Mouse (Mus musculus) gastrocnemius, adult 8-10 months (tissue): ENCODE results near the gene Nelfe. TPM values are rescaled to one million over a fixed set of nuclear protein-coding genes. Genes with fewer than 3 reads are reported as not detected.
A peak's percentile ranks its signal among the peaks of the same experiment; 100 is the strongest.
"Not testable (repeated sequence)": the region's sequence is repeated elsewhere in the genome, so short reads cannot be mapped to it uniquely, and the experiment has no call there.

Experiments
- DNase-seq, 2 experiments: peaks; one replicate each; pipeline ENCODE4 v3.0.0; 2022; ENCODE audit warnings: low spot score in 2 of 2
- microRNA-seq: library from miRNA; unstranded; fragments of <30 nt; microRNA quantifications from one replicate; pipeline ENCODE4 v1.2.0, GENCODE M21; 2022
- total RNA-seq, 4 experiments: library from RNA; stranded (reverse); gene quantifications; 2 replicates each; pipeline ENCODE4 v1.2.4; 2022

The Nelfe gene
- total RNA-seq, 4 experiments from 2014 or later = 7.6 to 10.4 (median 8.9) TPM

DNA sequence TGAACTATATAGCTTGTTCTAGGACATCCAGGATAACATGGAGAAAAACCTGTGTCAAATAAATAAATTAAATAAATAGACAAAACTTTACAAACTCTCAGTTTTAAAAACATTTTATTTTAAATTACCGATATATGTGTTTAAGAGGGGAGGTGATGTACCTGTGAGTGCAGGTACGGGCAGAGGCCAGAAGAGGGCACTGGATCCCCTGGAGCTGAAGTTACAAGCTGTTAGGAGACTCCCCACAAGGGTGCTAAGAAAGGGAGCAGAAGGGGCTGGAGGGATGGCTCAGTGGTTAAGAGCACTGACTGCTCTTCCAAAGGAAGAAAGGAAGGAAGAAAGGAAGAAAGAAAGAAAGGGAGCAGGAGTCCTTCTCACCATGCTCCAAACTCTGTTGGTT lies 41.2 kb downstream of the Nelfe start:
- no peak for DNase-seq

DNA sequence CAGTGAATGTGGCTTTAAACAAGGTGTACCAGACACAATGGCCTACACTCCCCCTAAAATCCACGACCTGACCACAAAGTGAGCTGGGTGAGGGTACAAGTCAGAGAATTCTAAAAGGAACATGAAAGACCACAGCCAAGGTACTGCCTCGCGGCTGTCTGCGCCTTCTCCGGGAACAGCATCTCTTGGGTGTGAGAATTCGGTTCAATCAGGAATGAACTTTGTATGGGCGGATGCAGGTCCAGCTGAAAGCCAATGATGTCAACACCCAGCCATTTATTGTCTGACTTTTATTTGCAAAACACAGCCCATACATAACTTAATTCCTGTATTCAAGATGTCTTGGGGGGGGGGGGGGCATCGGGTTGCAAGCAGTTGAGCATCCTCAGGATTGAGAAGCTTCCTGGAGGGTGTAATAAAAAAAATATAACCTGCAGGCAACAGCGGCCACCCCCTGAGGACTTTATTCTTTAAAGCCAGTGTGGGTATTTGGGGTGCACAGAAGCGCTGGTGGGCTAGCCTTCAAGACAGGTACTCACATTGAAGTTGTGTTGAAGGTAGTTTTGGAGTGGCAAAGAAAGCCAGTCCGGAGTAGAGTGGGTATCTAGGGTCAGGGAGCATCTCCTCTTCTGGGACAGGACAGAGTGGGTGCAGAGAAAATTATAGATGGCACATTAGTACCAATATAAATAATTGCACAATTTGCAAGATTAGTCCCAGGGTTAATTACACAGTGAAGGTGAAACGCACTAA lies 43.1 kb downstream of the Nelfe start:
- DNase-seq = no peak

DNA sequence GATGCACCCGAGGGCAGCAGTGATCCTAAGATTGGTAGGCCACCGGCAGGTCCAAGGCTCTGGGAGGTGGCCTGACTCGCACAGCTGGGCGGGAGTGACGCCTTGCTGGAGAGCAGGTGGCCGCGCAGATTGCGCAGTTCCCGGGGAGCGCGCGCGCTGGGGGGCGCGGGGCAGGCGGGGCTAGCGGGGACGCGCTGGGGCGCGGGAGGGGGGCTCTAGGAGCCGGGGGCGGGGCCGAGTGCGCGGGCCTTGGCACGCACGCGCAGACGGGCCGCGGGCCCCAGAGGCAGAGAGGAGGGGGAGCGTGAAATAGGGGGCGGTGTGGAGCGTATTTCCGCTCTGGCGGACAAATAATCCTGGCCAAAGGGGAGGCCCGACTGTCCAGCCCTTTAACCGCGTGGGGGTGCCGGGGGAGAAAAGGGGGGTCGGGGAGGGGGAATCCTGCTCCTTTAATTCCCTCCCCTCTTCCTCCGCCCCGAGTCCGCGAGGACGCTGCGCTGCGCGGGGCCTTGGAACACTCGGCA lies 43.9 kb downstream of the Nelfe start:
- peak; percentile 90 to 94 for DNase-seq

- DNase-seq = peak in 1 of 2 experiments; percentile 45
Measured at GRCm38 (mm10) chr17:34894801-34895530, 44.8 kb downstream of the Nelfe start.

- no peak for DNase-seq
Measured at GRCm38 (mm10) chr17:34895724-34896123, 45.5 kb downstream of the Nelfe start.

DNA sequence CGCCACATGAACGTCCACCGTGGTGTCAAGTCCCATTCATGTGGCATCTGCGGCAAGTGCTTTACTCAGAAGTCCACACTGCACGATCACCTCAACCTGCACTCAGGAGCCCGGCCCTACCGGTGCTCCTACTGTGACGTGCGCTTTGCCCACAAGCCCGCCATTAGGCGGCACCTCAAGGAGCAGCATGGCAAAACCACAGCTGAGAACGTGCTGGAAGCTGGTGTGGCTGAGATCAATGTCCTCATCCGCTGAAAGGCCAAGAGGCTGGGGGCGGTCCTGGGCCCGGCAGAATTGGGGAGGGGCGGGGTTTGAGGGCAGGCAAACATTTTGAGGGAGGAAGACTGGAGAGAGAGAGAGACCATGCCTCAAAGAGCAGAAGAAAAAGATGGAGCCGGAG lies 46.2 kb downstream of the Nelfe start:
- no peak for DNase-seq

DNA sequence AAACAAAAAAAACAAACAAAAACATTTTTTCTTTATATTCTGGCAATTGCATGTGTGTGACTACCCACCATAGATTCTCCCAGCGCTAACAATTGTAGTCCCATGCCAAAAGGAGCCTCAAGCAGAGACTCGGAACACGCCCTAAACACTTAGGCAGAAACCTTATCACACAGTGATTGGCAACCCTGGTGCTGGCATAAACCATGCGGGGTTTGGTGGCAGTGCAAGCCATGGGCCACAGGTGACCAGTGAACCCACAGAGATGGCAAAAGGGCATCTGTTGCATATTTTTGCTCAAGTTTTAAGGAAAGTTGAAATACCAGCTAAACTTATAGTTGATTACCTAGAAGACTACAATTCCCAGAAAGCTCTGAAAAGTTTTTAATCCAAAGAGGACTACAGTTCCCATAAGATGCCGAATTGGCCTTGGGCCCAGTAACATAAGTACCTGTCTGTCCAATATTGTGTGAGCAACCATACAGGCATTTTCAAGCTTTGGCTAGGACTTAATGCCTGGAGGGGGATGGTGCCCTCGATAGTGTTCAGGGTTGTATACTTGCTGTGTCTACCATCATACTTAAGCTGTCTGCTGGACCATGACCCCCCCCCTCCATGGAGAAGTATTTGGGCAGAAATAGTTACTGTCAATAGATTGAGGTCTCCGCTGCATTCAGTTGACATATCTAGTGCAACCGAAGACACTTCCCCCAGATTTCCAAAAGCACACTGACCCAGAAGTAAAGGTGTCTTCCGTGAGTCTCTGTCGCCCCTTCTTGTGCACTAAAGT lies 47.4 kb downstream of the Nelfe start:
- DNase-seq = no peak

DNA sequence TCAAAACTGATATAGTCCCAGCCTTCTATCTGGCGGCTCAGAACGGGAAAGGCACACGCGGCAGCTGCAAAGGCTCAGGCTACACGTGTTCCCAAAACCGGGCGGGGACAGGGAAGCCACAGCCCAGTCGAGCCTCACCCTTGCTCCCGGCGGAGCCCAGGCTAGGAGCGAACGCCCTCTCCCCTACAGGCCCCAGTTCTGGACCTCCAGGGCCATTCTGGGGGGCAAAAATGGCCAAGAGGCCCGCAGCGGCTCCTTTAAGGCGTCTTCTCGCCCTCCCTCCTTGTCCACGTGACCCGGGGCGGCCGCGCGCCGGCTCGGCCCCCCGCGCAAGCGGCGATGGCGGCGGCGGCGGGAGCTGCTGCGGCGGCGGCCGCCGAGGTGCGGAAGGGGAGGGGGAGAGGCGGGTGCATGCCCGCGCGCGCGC lies 48.0 kb downstream of the Nelfe start, which contains the start of the genes C2 and Ehmt2:
Gene C2, minus strand, starts transcription at position 106 of the 427 bp plus-strand sequence.
Gene Ehmt2, plus strand, starts transcription at position 310 of the 427 bp plus-strand sequence.
- DNase-seq = peak; percentile 68 to 70

- DNase-seq = no peak
Measured at GRCm38 (mm10) chr17:34898706-34899052, 48.5 kb downstream of the Nelfe start.

DNA sequence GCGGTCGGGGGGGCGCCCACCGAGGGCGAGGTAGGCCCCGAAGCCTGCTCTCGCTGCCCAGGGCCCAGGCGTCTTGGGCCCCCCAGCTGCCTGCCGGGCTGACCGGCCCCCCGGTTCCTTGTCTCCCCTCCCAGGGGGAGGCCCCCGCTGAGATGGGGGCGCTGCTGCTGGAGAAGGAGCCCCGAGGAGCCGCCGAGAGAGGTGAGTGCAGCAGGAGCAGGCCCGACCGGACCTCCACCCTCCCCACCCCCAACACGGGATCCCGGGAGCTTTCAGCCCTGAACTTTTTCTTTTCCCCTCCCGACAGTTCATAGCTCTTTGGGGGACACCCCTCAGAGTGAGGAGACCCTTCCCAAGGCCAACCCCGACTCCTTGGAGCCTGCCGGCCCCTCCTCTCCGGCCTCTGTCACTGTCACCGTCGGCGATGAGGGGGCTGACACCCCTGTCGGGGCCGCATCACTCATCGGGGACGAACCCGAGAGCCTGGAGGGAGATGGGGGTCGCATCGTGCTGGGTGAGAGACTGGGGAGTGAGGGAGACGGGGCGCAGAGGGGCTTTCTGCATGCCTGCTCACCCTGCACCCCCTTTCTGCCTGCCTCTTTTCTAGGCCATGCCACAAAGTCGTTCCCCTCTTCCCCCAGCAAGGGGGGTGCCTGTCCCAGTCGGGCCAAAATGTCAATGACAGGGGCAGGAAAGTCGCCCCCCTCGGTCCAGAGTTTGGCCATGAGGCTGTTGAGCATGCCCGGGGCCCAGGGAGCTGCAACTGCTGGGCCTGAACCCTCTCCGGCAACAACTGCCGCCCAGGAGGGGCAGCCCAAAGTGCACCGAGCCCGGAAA lies 49.1 kb downstream of the Nelfe start:
- no peak for DNase-seq

- no peak for DNase-seq
Measured at GRCm38 (mm10) chr17:34899890-34900243, 49.7 kb downstream of the Nelfe start.

GRCm38 (mm10) chr17:34900826-34901225 lies 50.6 kb downstream of the Nelfe start:
- not testable (repeated sequence) for DNase-seq

- DNase-seq = not testable (repeated sequence)
Measured at GRCm38 (mm10) chr17:34901948-34902347, 51.8 kb downstream of the Nelfe start.

- DNase-seq = no peak
Measured at GRCm38 (mm10) chr17:34902895-34903294, 52.7 kb downstream of the Nelfe start.

Small RNA genes within 50 kb of the gene (microRNA-seq; reads per million reads assigned to microRNA genes)
- gene Mir6970 (not detected), gene Mir6971 (2.5 reads per million), gene Mir6972 (not detected)

Other genes with a start within 250 kb of the Nelfe start
- 10 to 100 TPM; 20.2 to 23.9 (median 22.7) TPM for gene Rnf5, start 246.7 kb upstream of the Nelfe start, total RNA-seq
- 100 to 1,000 TPM in 2 of 4 experiments, 10 to 100 TPM in 2; 89.5 to 104 (median 97.0) TPM for gene Agpat1, start 246.1 kb upstream of the Nelfe start, total RNA-seq
- 1 to 10 TPM in 3 of 4 experiments, under 1 TPM in 1; 0.77 to 1.4 (median 1.1) TPM for gene Egfl8, start 234.4 kb upstream of the Nelfe start, total RNA-seq
- 10 to 100 TPM; 38.0 to 40.7 (median 39.9) TPM for gene Ppt2, start 221.9 kb upstream of the Nelfe start, total RNA-seq
- gene Prrt1, start 220.9 kb upstream of the Nelfe start, total RNA-seq = under 1 TPM in 3 of 4 experiments, not detected in 1; 0.12 to 0.35 (median 0.25) TPM
- 1 to 10 TPM; 5.3 to 9.4 (median 8.9) TPM for gene Fkbpl, start 205.6 kb upstream of the Nelfe start, total RNA-seq
- gene Atf6b, start 203.2 kb upstream of the Nelfe start, total RNA-seq = 1 to 10 TPM; 5.4 to 7.6 (median 6.3) TPM
- gene Tnxb, start 179.9 kb upstream of the Nelfe start, total RNA-seq = 10 to 100 TPM; 18.1 to 27.4 (median 23.3) TPM
- gene C4b, start 106.5 kb upstream of the Nelfe start, total RNA-seq = 10 to 100 TPM in 1 of 4 experiments, 1 to 10 TPM in 3; 1.3 to 10.9 (median 4.9) TPM
- 1 to 10 TPM in 1 of 4 experiments, under 1 TPM in 1, not detected in 2; 0.34 to 3.1 TPM for gene Cyp21a1, start 45.8 kb upstream of the Nelfe start, total RNA-seq
- gene Stk19, start 13.4 kb upstream of the Nelfe start, total RNA-seq = 1 to 10 TPM; 5.6 to 8.0 (median 6.9) TPM
- 1 to 10 TPM; 7.3 to 9.9 (median 8.6) TPM for gene Dxo, start 13.4 kb upstream of the Nelfe start, total RNA-seq
- gene Skiv2l, start 181 bp upstream of the Nelfe start, total RNA-seq = 10 to 100 TPM; 21.3 to 23.4 (median 21.9) TPM
- 1 to 10 TPM in 3 of 4 experiments, under 1 TPM in 1; 0.56 to 6.3 (median 2.8) TPM for gene Cfb, start 12.1 kb downstream of the Nelfe start, total RNA-seq
- gene Zbtb12, start 29.1 kb downstream of the Nelfe start, total RNA-seq = 1 to 10 TPM; 7.3 to 7.9 (median 7.6) TPM
- gene Gm20547, start 31.7 kb downstream of the Nelfe start, total RNA-seq = not detected
- 1 to 10 TPM in 3 of 4 experiments, under 1 TPM in 1; 0.73 to 2.3 (median 2.2) TPM for gene C2, start 47.9 kb downstream of the Nelfe start, total RNA-seq
- gene Ehmt2, start 48.1 kb downstream of the Nelfe start, total RNA-seq = 10 to 100 TPM; 31.2 to 37.2 (median 33.4) TPM
- under 1 TPM in 2 of 4 experiments, not detected in 2; 0.15 TPM for gene Slc44a4, start 64.1 kb downstream of the Nelfe start, total RNA-seq
- 10 to 100 TPM in 2 of 4 experiments, 1 to 10 TPM in 2; 8.8 to 11.6 (median 10.5) TPM for gene Neu1, start 80.9 kb downstream of the Nelfe start, total RNA-seq
- 10 to 100 TPM in 1 of 4 experiments, 1 to 10 TPM in 3; 2.4 to 13.6 (median 3.7) TPM for gene Hspa1b, start 108.8 kb downstream of the Nelfe start, total RNA-seq
- gene Gm20481, start 119.5 kb downstream of the Nelfe start, total RNA-seq = not detected
- gene Hspa1a, start 121.8 kb downstream of the Nelfe start, total RNA-seq = 10 to 100 TPM in 1 of 4 experiments, 1 to 10 TPM in 3; 4.2 to 17.8 (median 5.3) TPM
- 10 to 100 TPM; 19.4 to 26.1 (median 20.2) TPM for gene Hspa1l, start 122.3 kb downstream of the Nelfe start, total RNA-seq
- gene Lsm2, start 131.5 kb downstream of the Nelfe start, total RNA-seq = 10 to 100 TPM; 11.7 to 15.7 (median 13.0) TPM
- 10 to 100 TPM; 37.3 to 42.8 (median 41.0) TPM for gene Vars, start 150.6 kb downstream of the Nelfe start, total RNA-seq
- 10 to 100 TPM in 3 of 4 experiments, 1 to 10 TPM in 1; 8.0 to 18.8 (median 13.7) TPM for gene Vwa7, start 166.2 kb downstream of the Nelfe start, total RNA-seq
- gene Sapcd1, start 177.6 kb downstream of the Nelfe start, total RNA-seq = not detected
- not detected for gene Msh5, start 196.4 kb downstream of the Nelfe start, total RNA-seq
- 1 to 10 TPM; 5.2 to 9.0 (median 6.6) TPM for gene Clic1, start 199.6 kb downstream of the Nelfe start, total RNA-seq
- 1 to 10 TPM; 4.3 to 6.2 (median 5.1) TPM for gene Ddah2, start 208.6 kb downstream of the Nelfe start, total RNA-seq
- not detected for gene Ly6g6c, start 215.0 kb downstream of the Nelfe start, total RNA-seq
- gene Mpig6b, start 215.8 kb downstream of the Nelfe start, total RNA-seq = not detected
- gene Ly6g6e, start 226.5 kb downstream of the Nelfe start, total RNA-seq = not detected
- 1 to 10 TPM in 1 of 4 experiments, under 1 TPM in 2, not detected in 1; 0.53 to 1.8 (median 0.99) TPM for gene Ly6g6d, start 227.7 kb downstream of the Nelfe start, total RNA-seq
- gene Ly6g6f, start 235.2 kb downstream of the Nelfe start, total RNA-seq = not detected
- gene Abhd16a, start 238.9 kb downstream of the Nelfe start, total RNA-seq = 100 to 1,000 TPM in 1 of 4 experiments, 10 to 100 TPM in 3; 84.1 to 107 (median 92.9) TPM